Mouse (Mus musculus) embryonic facial prominence, embryonic 10.5 days (tissue): ENCODE results near the gene Zfand3. TPM values are rescaled to one million over a fixed set of nuclear protein-coding genes. Genes with fewer than 3 reads are reported as not detected.

Experiments used
- DNase-seq: peaks from one replicate; pipeline ENCODE4 v3.0.0-alpha.2; 2017; ENCODE audit warnings: low spot score
- H3K27ac ChIP-seq: fragments of 300-500 bp; sonication (generic); replicated peaks from 2 replicates; pipeline ENCODE4 v1.5.1; 2016; ENCODE audit warnings: mild to moderate bottlenecking
- H3K27me3 ChIP-seq: fragments of 300-500 bp; sonication (generic); replicated peaks from 2 replicates; pipeline ENCODE4 v1.6.1; 2016; ENCODE audit warnings: low read depth, mild to moderate bottlenecking; ENCODE audit not compliant: poor library complexity, severe bottlenecking
- H3K36me3 ChIP-seq: fragments of 300-500 bp; sonication (generic); replicated peaks from 2 replicates; pipeline ENCODE4 v1.6.1; 2016; ENCODE audit warnings: mild to moderate bottlenecking, moderate library complexity
- H3K4me1 ChIP-seq: fragments of 300-500 bp; sonication (generic); 2 replicates; pipeline ENCODE4 v1.6.1; 2016
- H3K4me3 ChIP-seq: fragments of 300-500 bp; sonication (generic); 2 replicates; pipeline ENCODE4 v1.5.1; 2016; ENCODE audit warnings: mild to moderate bottlenecking, moderate library complexity
- H3K9me3 ChIP-seq: fragments of 300-500 bp; sonication (generic); 2 replicates; pipeline ENCODE4 v1.6.1; 2016; ENCODE audit warnings: mild to moderate bottlenecking
- WGBS: fragments of 180-500 bp; shearing (Covaris S2); methylation state at CpG from one replicate; pipeline ENCODE4 v1.1.7; 2016; 5-methylcytosine and 5-hydroxymethylcytosine counted together
- polyA plus RNA-seq: library from polyadenylated mRNA; unstranded; fragments of >200 nt; fragmentation: Nextera tagmentation; extraction: Ambion mirVana; gene quantifications from 2 replicates; pipeline ENCODE4 v1.2.1, GENCODE M21; 2016

The Zfand3 gene
- polyA plus RNA-seq, 1 experiment from 2014 or later, result 59.1 TPM

- peaks cover 33% of the 10 kb centered on the region for H3K4me1 ChIP-seq
- 83% methylated on average over 8 of the region's 8 CpGs for WGBS
Observed at GRCm38 (mm10) chr17:30061100-30061837, 56.7 kb downstream of the Zfand3 start.

GRCm38 (mm10) chr17:30063849-30064248, 59.3 kb downstream of the Zfand3 start:
- 29% methylated on average over 3 of the region's 3 CpGs for WGBS
- Histone ChIP-seq H3K27me3 (no peaks in the 10 kb centered on the region), H3K9me3 (no peaks in the 10 kb centered on the region), H3K27ac (no peak overlapping the region), H3K36me3 (peaks cover 19% of the 10 kb centered on the region), H3K4me3 (no peak overlapping the region), H3K4me1 (peaks cover 33% of the 10 kb centered on the region)
- DNase-seq, result no peak

More at GRCm38 (mm10) chr17:30061100-30061837, 56.7 kb downstream of the Zfand3 start:
- Histone ChIP-seq H3K9me3 (no peaks in the 10 kb centered on the region), H3K4me3 (no peak overlapping the region), H3K36me3 (0 out of 2 replicates have a peak, but pooled peaks cover 6% of the 10 kb centered on the region), H3K27me3 (no peaks in the 10 kb centered on the region), H3K27ac (no peak overlapping the region)
- no peak for DNase-seq

- peaks cover 19% of the 10 kb centered on the region for H3K36me3 ChIP-seq
- peaks cover 30% of the 10 kb centered on the region for H3K4me1 ChIP-seq
- WGBS, result 20% methylated on average over 4 of the region's 4 CpGs
- no peaks in the 10 kb centered on the region for H3K9me3 ChIP-seq
- DNase-seq, result no peak
- H3K27me3 ChIP-seq, result no peaks in the 10 kb centered on the region
- no peak overlapping the region for H3K27ac ChIP-seq
- no peak overlapping the region for H3K4me3 ChIP-seq
Observed at GRCm38 (mm10) chr17:30064746-30065145, 60.2 kb downstream of the Zfand3 start.

GRCm38 (mm10) chr17:30069776-30070175, 65.2 kb downstream of the Zfand3 start:
- no peak overlapping the region for H3K27ac ChIP-seq
- no peak overlapping the region for H3K4me3 ChIP-seq
- H3K36me3 ChIP-seq, result peaks cover 26% of the 10 kb centered on the region
- peaks cover 6% of the 10 kb centered on the region for H3K4me1 ChIP-seq
- no peaks in the 10 kb centered on the region for H3K9me3 ChIP-seq
- WGBS, result 86% methylated on average over 3 of the region's 3 CpGs
- no peaks in the 10 kb centered on the region for H3K27me3 ChIP-seq
- DNase-seq, result no peak

GRCm38 (mm10) chr17:30070631-30071030, 66.1 kb downstream of the Zfand3 start:
- Histone ChIP-seq H3K4me3 (no peak overlapping the region), H3K4me1 (no peaks in the 10 kb centered on the region; the same call in 1 of the 2 replicates), H3K36me3 (peaks cover 30% of the 10 kb centered on the region), H3K9me3 (no peaks in the 10 kb centered on the region), H3K27ac (no peak overlapping the region), H3K27me3 (no peaks in the 10 kb centered on the region)
- WGBS, result 87% methylated on average over 5 of the region's 5 CpGs
- no peak for DNase-seq

- Histone ChIP-seq H3K4me1 (peaks cover 2% of the 10 kb centered on the region; the same call in 1 of the 2 replicates), H3K9me3 (no peaks in the 10 kb centered on the region), H3K27ac (no peak overlapping the region), H3K27me3 (no peaks in the 10 kb centered on the region), H3K36me3 (peaks cover 27% of the 10 kb centered on the region), H3K4me3 (no peak overlapping the region)
- 90% methylated on average over 3 of the region's 3 CpGs for WGBS
- no peak for DNase-seq
Observed at GRCm38 (mm10) chr17:30072613-30073012, 68.1 kb downstream of the Zfand3 start.

GRCm38 (mm10) chr17:30075896-30076295, 71.4 kb downstream of the Zfand3 start:
- Histone ChIP-seq H3K9me3 (no peaks in the 10 kb centered on the region), H3K4me1 (peaks cover 2% of the 10 kb centered on the region; the same call in 1 of the 2 replicates), H3K4me3 (no peak overlapping the region), H3K27ac (no peak overlapping the region), H3K36me3 (peaks cover 21% of the 10 kb centered on the region), H3K27me3 (no peaks in the 10 kb centered on the region)
- DNase-seq, result no peak
- WGBS, result 72% methylated on average over 5 of the region's 5 CpGs

- Histone ChIP-seq H3K4me1 (0 out of 2 replicates have a peak, but pooled peaks cover 3% of the 10 kb centered on the region), H3K9me3 (no peaks in the 10 kb centered on the region), H3K27ac (no peak overlapping the region), H3K4me3 (no peak overlapping the region), H3K36me3 (peaks cover 13% of the 10 kb centered on the region), H3K27me3 (no peaks in the 10 kb centered on the region)
- DNase-seq, result no peak
- WGBS, result 77% methylated on average over 4 of the region's 4 CpGs
Observed at GRCm38 (mm10) chr17:30084007-30084406, 79.5 kb downstream of the Zfand3 start.

GRCm38 (mm10) chr17:30086695-30087094, 82.2 kb downstream of the Zfand3 start:
- WGBS, result 91% methylated on average over 7 of the region's 7 CpGs

GRCm38 (mm10) chr17:30088431-30088830, 83.9 kb downstream of the Zfand3 start:
- H3K4me3 ChIP-seq, result no peak overlapping the region
- peaks cover 19% of the 10 kb centered on the region for H3K36me3 ChIP-seq
- H3K9me3 ChIP-seq, result no peaks in the 10 kb centered on the region
- H3K4me1 ChIP-seq, result 0 out of 2 replicates have a peak, but pooled peaks cover 3% of the 10 kb centered on the region
- H3K27me3 ChIP-seq, result no peaks in the 10 kb centered on the region
- 89% methylated on average over 3 of the region's 3 CpGs for WGBS
- no peak for DNase-seq
- no peak overlapping the region for H3K27ac ChIP-seq

More at GRCm38 (mm10) chr17:30086695-30087094, 82.2 kb downstream of the Zfand3 start:
- no peak for DNase-seq
- Histone ChIP-seq H3K36me3 (peaks cover 18% of the 10 kb centered on the region), H3K4me3 (no peak overlapping the region), H3K9me3 (no peaks in the 10 kb centered on the region), H3K4me1 (0 out of 2 replicates have a peak, but pooled peaks cover 3% of the 10 kb centered on the region), H3K27me3 (no peaks in the 10 kb centered on the region), H3K27ac (no peak overlapping the region)

- H3K4me3 ChIP-seq, result no peak overlapping the region
- H3K27me3 ChIP-seq, result no peaks in the 10 kb centered on the region
- no peak for DNase-seq
- 89% methylated on average over 3 of the region's 3 CpGs for WGBS
- peaks cover 1% of the 10 kb centered on the region; the same call in 1 of the 2 replicates for H3K9me3 ChIP-seq
- H3K36me3 ChIP-seq, result peaks cover 35% of the 10 kb centered on the region
- H3K4me1 ChIP-seq, result no peaks in the 10 kb centered on the region
- H3K27ac ChIP-seq, result no peak overlapping the region
Observed at GRCm38 (mm10) chr17:30090416-30090815, 85.9 kb downstream of the Zfand3 start.

GRCm38 (mm10) chr17:30093148-30093749, 88.7 kb downstream of the Zfand3 start:
- Histone ChIP-seq H3K4me3 (no peak overlapping the region), H3K27ac (no peak overlapping the region), H3K4me1 (no peaks in the 10 kb centered on the region), H3K9me3 (peaks cover 6% of the 10 kb centered on the region; the same call in 1 of the 2 replicates), H3K36me3 (peaks cover 42% of the 10 kb centered on the region), H3K27me3 (no peaks in the 10 kb centered on the region)
- DNase-seq, result no peak
- WGBS, result 93% methylated on average over 2 of the region's 2 CpGs

- Histone ChIP-seq H3K27me3 (no peaks in the 10 kb centered on the region), H3K9me3 (peaks cover 6% of the 10 kb centered on the region; the same call in 1 of the 2 replicates), H3K4me3 (no peak overlapping the region), H3K4me1 (peaks cover 27% of the 10 kb centered on the region), H3K36me3 (peaks cover 32% of the 10 kb centered on the region), H3K27ac (no peak overlapping the region)
- 90% methylated on average over 5 of the region's 5 CpGs for WGBS
- no peak for DNase-seq
Observed at GRCm38 (mm10) chr17:30097156-30097555, 92.6 kb downstream of the Zfand3 start.
